Mouse (Mus musculus): ENCODE results near the gene Fgfr2. TPM values are rescaled to one million over a fixed set of nuclear protein-coding genes. Genes with fewer than 3 reads are reported as not detected.

Gene Fgfr2
- polyA plus RNA-seq, 1 experiment, result 1.7 TPM

- H3K4me3 ChIP-seq (ENCODE audit: insufficient read depth, poor library complexity, severe bottlenecking), result no peak overlapping the region
- H3ac ChIP-seq (ENCODE audit: control insufficient read depth, insufficient read length, low read depth), result no peak overlapping the region
- peaks cover 15% of the 10 kb centered on the region for H3K36me3 ChIP-seq (ENCODE audit: control insufficient read depth, insufficient read depth)
- H3K79me3 ChIP-seq (ENCODE audit: low read depth), result no peaks in the 10 kb centered on the region
- H3K27me3 ChIP-seq (ENCODE audit: control insufficient read depth, insufficient read depth, insufficient read length), result no peaks in the 10 kb centered on the region
- TF ChIP-seq MAX (IDR thresholded peaks at IDR 0.05) (no peak), FOSL1 (IDR thresholded peaks at IDR 0.05; ENCODE audit: insufficient read depth, low read length, poor library complexity, severe bottlenecking) (no peak), CEBPB (IDR thresholded peaks at IDR 0.05; ENCODE audit: low read depth) (no peak), USF1 (IDR thresholded peaks at IDR 0.05; ENCODE audit: low read depth) (no peak), CTCF (IDR thresholded peaks at IDR 0.05; ENCODE audit: control insufficient read depth, insufficient read depth, insufficient read length) (no peak), MYOD1 (IDR thresholded peaks at IDR 0.05; ENCODE audit: control insufficient read depth, insufficient read length, low read depth) (no peak), MYOG (IDR thresholded peaks at IDR 0.05; ENCODE audit: control insufficient read depth, extremely low read depth, insufficient read length) (no peak)
- H3K79me2 ChIP-seq (ENCODE audit: control insufficient read depth, insufficient read depth), result no peaks in the 10 kb centered on the region
Observed at GRCm38 (mm10) chr7:130727560-130727959, 2395.6 kb downstream of the Fgfr2 start.

GRCm38 (mm10) chr7:130726724-130727422, 2396.3 kb downstream of the Fgfr2 start:
- Histone ChIP-seq H3K79me2 (ENCODE audit: control insufficient read depth, insufficient read depth) (peaks cover 1% of the 10 kb centered on the region), H3K79me3 (ENCODE audit: low read depth) (no peaks in the 10 kb centered on the region), H3K4me3 (ENCODE audit: insufficient read depth, poor library complexity, severe bottlenecking) (no peak overlapping the region), H3ac (ENCODE audit: control insufficient read depth, insufficient read length, low read depth) (no peak overlapping the region), H3K36me3 (ENCODE audit: control insufficient read depth, insufficient read depth) (peaks cover 15% of the 10 kb centered on the region), H3K27me3 (ENCODE audit: control insufficient read depth, insufficient read depth, insufficient read length) (no peaks in the 10 kb centered on the region)
- TF ChIP-seq MYOG (IDR thresholded peaks at IDR 0.05; ENCODE audit: control insufficient read depth, extremely low read depth, insufficient read length) (no peak), FOSL1 (IDR thresholded peaks at IDR 0.05; ENCODE audit: insufficient read depth, low read length, poor library complexity, severe bottlenecking) (no peak), MAX (IDR thresholded peaks at IDR 0.05) (no peak), CEBPB (IDR thresholded peaks at IDR 0.05; ENCODE audit: low read depth) (no peak), MYOD1 (IDR thresholded peaks at IDR 0.05; ENCODE audit: control insufficient read depth, insufficient read length, low read depth) (no peak), USF1 (IDR thresholded peaks at IDR 0.05; ENCODE audit: low read depth) (no peak), CTCF (IDR thresholded peaks at IDR 0.05; ENCODE audit: control insufficient read depth, insufficient read depth, insufficient read length) (no peak)

GRCm38 (mm10) chr7:130726185-130726584, 2397.0 kb downstream of the Fgfr2 start:
- Histone ChIP-seq H3K79me3 (ENCODE audit: low read depth) (no peaks in the 10 kb centered on the region), H3ac (ENCODE audit: control insufficient read depth, insufficient read length, low read depth) (no peak overlapping the region), H3K4me3 (ENCODE audit: insufficient read depth, poor library complexity, severe bottlenecking) (no peak overlapping the region), H3K36me3 (ENCODE audit: control insufficient read depth, insufficient read depth) (peaks cover 15% of the 10 kb centered on the region), H3K79me2 (ENCODE audit: control insufficient read depth, insufficient read depth) (peaks cover 8% of the 10 kb centered on the region), H3K27me3 (ENCODE audit: control insufficient read depth, insufficient read depth, insufficient read length) (no peaks in the 10 kb centered on the region)
- TF ChIP-seq MYOD1 (IDR thresholded peaks at IDR 0.05; ENCODE audit: control insufficient read depth, insufficient read length, low read depth) (no peak), MYOG (IDR thresholded peaks at IDR 0.05; ENCODE audit: control insufficient read depth, extremely low read depth, insufficient read length) (no peak), CEBPB (IDR thresholded peaks at IDR 0.05; ENCODE audit: low read depth) (no peak), FOSL1 (IDR thresholded peaks at IDR 0.05; ENCODE audit: insufficient read depth, low read length, poor library complexity, severe bottlenecking) (no peak), MAX (IDR thresholded peaks at IDR 0.05) (no peak), USF1 (IDR thresholded peaks at IDR 0.05; ENCODE audit: low read depth) (no peak), CTCF (IDR thresholded peaks at IDR 0.05; ENCODE audit: control insufficient read depth, insufficient read depth, insufficient read length) (no peak)

GRCm38 (mm10) chr7:130720646-130721335, 2402.4 kb downstream of the Fgfr2 start:
- Histone ChIP-seq H3ac (ENCODE audit: control insufficient read depth, insufficient read length, low read depth) (no peak overlapping the region), H3K79me2 (ENCODE audit: control insufficient read depth, insufficient read depth) (peaks cover 9% of the 10 kb centered on the region), H3K27me3 (ENCODE audit: control insufficient read depth, insufficient read depth, insufficient read length) (no peaks in the 10 kb centered on the region), H3K4me3 (ENCODE audit: insufficient read depth, poor library complexity, severe bottlenecking) (no peak overlapping the region), H3K36me3 (ENCODE audit: control insufficient read depth, insufficient read depth) (peaks cover 15% of the 10 kb centered on the region), H3K79me3 (ENCODE audit: low read depth) (peaks cover 1% of the 10 kb centered on the region)
- TF ChIP-seq MAX (IDR thresholded peaks at IDR 0.05) (no peak), USF1 (IDR thresholded peaks at IDR 0.05; ENCODE audit: low read depth) (no peak), CTCF (IDR thresholded peaks at IDR 0.05; ENCODE audit: control insufficient read depth, insufficient read depth, insufficient read length) (no peak), MYOG (IDR thresholded peaks at IDR 0.05; ENCODE audit: control insufficient read depth, extremely low read depth, insufficient read length) (no peak), FOSL1 (IDR thresholded peaks at IDR 0.05; ENCODE audit: insufficient read depth, low read length, poor library complexity, severe bottlenecking) (no peak), MYOD1 (IDR thresholded peaks at IDR 0.05; ENCODE audit: control insufficient read depth, insufficient read length, low read depth) (no peak), CEBPB (IDR thresholded peaks at IDR 0.05; ENCODE audit: low read depth) (no peak)

GRCm38 (mm10) chr7:130719931-130720598, 2403.1 kb downstream of the Fgfr2 start:
- Histone ChIP-seq H3K79me2 (ENCODE audit: control insufficient read depth, insufficient read depth) (peaks cover 9% of the 10 kb centered on the region), H3K79me3 (ENCODE audit: low read depth) (peaks cover 1% of the 10 kb centered on the region), H3K4me3 (ENCODE audit: insufficient read depth, poor library complexity, severe bottlenecking) (no peak overlapping the region), H3K27me3 (ENCODE audit: control insufficient read depth, insufficient read depth, insufficient read length) (no peaks in the 10 kb centered on the region), H3ac (ENCODE audit: control insufficient read depth, insufficient read length, low read depth) (no peak overlapping the region), H3K36me3 (ENCODE audit: control insufficient read depth, insufficient read depth) (peaks cover 15% of the 10 kb centered on the region)
- no peak for TF ChIP-seq CEBPB (IDR thresholded peaks at IDR 0.05; ENCODE audit: low read depth)
- TF ChIP-seq CTCF (IDR thresholded peaks at IDR 0.05; ENCODE audit: control insufficient read depth, insufficient read depth, insufficient read length), result no peak
- TF ChIP-seq MAX (IDR thresholded peaks at IDR 0.05), result no peak
- TF ChIP-seq MYOG (IDR thresholded peaks at IDR 0.05; ENCODE audit: control insufficient read depth, extremely low read depth, insufficient read length), result no peak
- TF ChIP-seq USF1 (IDR thresholded peaks at IDR 0.05; ENCODE audit: low read depth), result no peak
- no peak for TF ChIP-seq MYOD1 (IDR thresholded peaks at IDR 0.05; ENCODE audit: control insufficient read depth, insufficient read length, low read depth)
- TF ChIP-seq FOSL1 (IDR thresholded peaks at IDR 0.05; ENCODE audit: insufficient read depth, low read length, poor library complexity, severe bottlenecking), result no peak
